Mouse (Mus musculus): Measurements from ENCODE around the gene Tbx6. TPM values are rescaled to one million over a fixed set of nuclear protein-coding genes. Genes with fewer than 3 reads are reported as not detected.

Gene Tbx6
- polyA plus RNA-seq, 1 experiment = 0.01 TPM

DNA sequence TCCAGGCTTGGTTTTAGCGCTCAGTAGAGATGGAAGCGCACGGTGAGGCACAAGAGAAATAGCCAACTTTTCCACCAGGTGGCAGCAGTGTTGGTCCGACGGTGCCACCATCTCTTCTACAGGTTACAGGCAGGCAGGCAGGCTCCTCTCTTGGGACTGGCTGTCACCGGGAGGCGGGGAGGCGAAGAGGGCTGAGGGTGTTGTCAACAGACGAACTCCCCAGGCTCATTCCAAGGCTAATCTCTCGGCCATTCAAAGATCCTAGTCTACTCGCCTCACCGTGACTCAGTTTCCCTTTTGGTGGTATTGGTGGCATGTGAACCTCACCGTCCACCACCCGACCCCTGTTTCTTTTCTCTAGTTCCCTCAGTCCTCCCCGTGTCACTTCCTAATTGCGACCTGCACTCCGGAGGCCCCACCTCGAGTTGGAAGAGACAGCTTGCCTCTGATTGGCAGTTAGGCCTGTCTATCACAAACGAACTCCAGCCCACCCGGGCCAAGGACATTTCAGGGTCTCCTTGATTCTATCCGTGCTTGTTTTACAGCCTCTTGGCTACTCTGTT lies 50.8 kb downstream of the Tbx6 start:
- no peak overlapping the region for H3K4me3 ChIP-seq (ENCODE audit: insufficient read depth, poor library complexity, severe bottlenecking)
- peaks cover 45% of the 10 kb centered on the region for H3K27me3 ChIP-seq (ENCODE audit: control insufficient read depth, insufficient read depth, insufficient read length)
- no peaks in the 10 kb centered on the region for H3K36me3 ChIP-seq (ENCODE audit: control insufficient read depth, insufficient read depth)
- H3K79me2 ChIP-seq (ENCODE audit: control insufficient read depth, insufficient read depth) = no peaks in the 10 kb centered on the region
- H3K79me3 ChIP-seq (ENCODE audit: low read depth) = no peaks in the 10 kb centered on the region
- TF ChIP-seq MYOG (IDR thresholded peaks at IDR 0.05; ENCODE audit: control insufficient read depth, extremely low read depth, insufficient read length) (no peak), CTCF (IDR thresholded peaks at IDR 0.05; ENCODE audit: control insufficient read depth, insufficient read depth, insufficient read length) (peak; percentile 75)
- no peak overlapping the region for H3ac ChIP-seq (ENCODE audit: control insufficient read depth, insufficient read length, low read depth)

DNA sequence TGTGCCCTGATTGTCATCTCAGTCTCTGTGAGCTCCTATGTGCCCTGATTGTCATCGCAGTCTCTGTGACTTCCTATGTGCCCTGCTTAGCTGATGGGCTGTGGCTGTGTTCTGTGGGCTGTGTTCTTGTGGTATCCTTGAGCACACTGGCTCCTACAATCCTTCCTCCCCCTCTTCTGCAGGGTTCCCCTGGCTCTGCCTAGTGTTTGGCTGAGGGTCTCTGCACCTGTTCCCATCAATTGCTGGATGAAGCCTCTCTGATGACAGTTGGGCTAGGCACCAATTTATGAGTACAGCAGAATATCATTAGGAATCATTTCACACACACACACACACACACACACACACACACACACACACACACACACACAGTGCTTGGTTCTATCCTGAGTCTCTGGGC lies 52.0 kb downstream of the Tbx6 start:
- no peaks in the 10 kb centered on the region for H3K36me3 ChIP-seq (ENCODE audit: control insufficient read depth, insufficient read depth)

More for the DNA sequence above, 52.0 kb downstream of the Tbx6 start:
- H3K27me3 ChIP-seq (ENCODE audit: control insufficient read depth, insufficient read depth, insufficient read length) = peaks cover 37% of the 10 kb centered on the region
- no peak overlapping the region for H3K4me3 ChIP-seq (ENCODE audit: insufficient read depth, poor library complexity, severe bottlenecking)
- H3K79me3 ChIP-seq (ENCODE audit: low read depth) = no peaks in the 10 kb centered on the region
- TF ChIP-seq MYOG (IDR thresholded peaks at IDR 0.05; ENCODE audit: control insufficient read depth, extremely low read depth, insufficient read length) = no peak
- TF ChIP-seq CTCF (IDR thresholded peaks at IDR 0.05; ENCODE audit: control insufficient read depth, insufficient read depth, insufficient read length) = no peak
- no peak for TF ChIP-seq USF1 (IDR thresholded peaks at IDR 0.05; ENCODE audit: low read depth)
- H3ac ChIP-seq (ENCODE audit: control insufficient read depth, insufficient read length, low read depth) = no peak overlapping the region
- H3K79me2 ChIP-seq (ENCODE audit: control insufficient read depth, insufficient read depth) = no peaks in the 10 kb centered on the region

Other genes starting within 250 kb of the Tbx6 start
- gene Eif3c, start 215.1 kb upstream of the Tbx6 start, polyA plus RNA-seq (2012; fragmentation: generic; extraction: Trizol) = 228 TPM
- 2.0 TPM for gene Apobr, start 196.5 kb upstream of the Tbx6 start, polyA plus RNA-seq (2012; fragmentation: generic; extraction: Trizol)
- 4.5 TPM for gene Cln3, start 195.7 kb upstream of the Tbx6 start, polyA plus RNA-seq (2012; fragmentation: generic; extraction: Trizol)
- gene Il27, start 186.5 kb upstream of the Tbx6 start, polyA plus RNA-seq (2012; fragmentation: generic; extraction: Trizol) = not detected
- 49.9 TPM for gene Nupr1, start 150.6 kb upstream of the Tbx6 start, polyA plus RNA-seq (2012; fragmentation: generic; extraction: Trizol)
- gene Sgf29, start 132.2 kb upstream of the Tbx6 start, polyA plus RNA-seq (2012; fragmentation: generic; extraction: Trizol) = 39.3 TPM
- 0.07 TPM for gene Sult1a1, start 105.1 kb upstream of the Tbx6 start, polyA plus RNA-seq (2012; fragmentation: generic; extraction: Trizol)
- 116 TPM for gene Bola2, start 86.1 kb upstream of the Tbx6 start, polyA plus RNA-seq (2012; fragmentation: generic; extraction: Trizol)
- gene Slx1b, start 85.7 kb upstream of the Tbx6 start, polyA plus RNA-seq (2012; fragmentation: generic; extraction: Trizol) = 5.4 TPM
- 1.9 TPM for gene Coro1a, start 73.7 kb upstream of the Tbx6 start, polyA plus RNA-seq (2012; fragmentation: generic; extraction: Trizol)
- 168 TPM for gene Mapk3, start 21.9 kb upstream of the Tbx6 start, polyA plus RNA-seq (2012; fragmentation: generic; extraction: Trizol)
- gene Gdpd3, start 15.1 kb upstream of the Tbx6 start, polyA plus RNA-seq (2012; fragmentation: generic; extraction: Trizol) = 1.7 TPM
- 16.6 TPM for gene Ypel3, start 4.5 kb upstream of the Tbx6 start, polyA plus RNA-seq (2012; fragmentation: generic; extraction: Trizol)
- 189 TPM for gene Ppp4c, start 11.0 kb downstream of the Tbx6 start, polyA plus RNA-seq (2012; fragmentation: generic; extraction: Trizol)
- gene Fam57b, start 16.2 kb downstream of the Tbx6 start, polyA plus RNA-seq (2012; fragmentation: generic; extraction: Trizol) = 0.08 TPM
- not detected for gene 4930451I11Rik, start 50.2 kb downstream of the Tbx6 start, polyA plus RNA-seq (2012; fragmentation: generic; extraction: Trizol)
- gene Doc2a, start 65.9 kb downstream of the Tbx6 start, polyA plus RNA-seq (2012; fragmentation: generic; extraction: Trizol) = not detected
- 53.9 TPM for gene Hirip3, start 80.5 kb downstream of the Tbx6 start, polyA plus RNA-seq (2012; fragmentation: generic; extraction: Trizol)
- 105 TPM for gene Ino80e, start 80.9 kb downstream of the Tbx6 start, polyA plus RNA-seq (2012; fragmentation: generic; extraction: Trizol)
- gene Taok2, start 103.2 kb downstream of the Tbx6 start, polyA plus RNA-seq (2012; fragmentation: generic; extraction: Trizol) = 27.9 TPM
- 26.7 TPM for gene Tmem219, start 141.4 kb downstream of the Tbx6 start, polyA plus RNA-seq (2012; fragmentation: generic; extraction: Trizol)
- gene Kctd13, start 147.4 kb downstream of the Tbx6 start, polyA plus RNA-seq (2012; fragmentation: generic; extraction: Trizol) = 18.3 TPM
- gene Asphd1, start 168.1 kb downstream of the Tbx6 start, polyA plus RNA-seq (2012; fragmentation: generic; extraction: Trizol) = 0.07 TPM
- 0.11 TPM for gene Sez6l2, start 169.1 kb downstream of the Tbx6 start, polyA plus RNA-seq (2012; fragmentation: generic; extraction: Trizol)
- gene Cdipt, start 194.4 kb downstream of the Tbx6 start, polyA plus RNA-seq (2012; fragmentation: generic; extraction: Trizol) = 115 TPM
- 0.06 TPM for gene Cdiptos, start 194.6 kb downstream of the Tbx6 start, polyA plus RNA-seq (2012; fragmentation: generic; extraction: Trizol)
- gene Mvp, start 233.1 kb downstream of the Tbx6 start, polyA plus RNA-seq (2012; fragmentation: generic; extraction: Trizol) = 32.7 TPM
- 1.2 TPM for gene Pagr1b, start 235.0 kb downstream of the Tbx6 start, polyA plus RNA-seq (2012; fragmentation: generic; extraction: Trizol)
- 22.3 TPM for gene Pagr1a, start 235.9 kb downstream of the Tbx6 start, polyA plus RNA-seq (2012; fragmentation: generic; extraction: Trizol)
- gene Gm42742, start 239.6 kb downstream of the Tbx6 start, polyA plus RNA-seq (2012; fragmentation: generic; extraction: Trizol) = 39.7 TPM
- gene Prrt2, start 239.7 kb downstream of the Tbx6 start, polyA plus RNA-seq (2012; fragmentation: generic; extraction: Trizol) = 0.02 TPM
- 141 TPM for gene Maz, start 245.6 kb downstream of the Tbx6 start, polyA plus RNA-seq (2012; fragmentation: generic; extraction: Trizol)